Mouse (Mus musculus) embryonic facial prominence, embryonic 14.5 days (tissue): ENCODE measurements around the gene Gm7073. TPM values are rescaled to one million over a fixed set of nuclear protein-coding genes. Genes with fewer than 3 reads are reported as not detected.

Source experiments
- ATAC-seq: fragments of 200-750 bp; cut with Nextera tagmentation; 2 replicates; pipeline ENCODE4 v1.8.0; 2017; ENCODE audit warnings: low read depth, moderate number of reproducible peaks, moderate TSS enrichment
- DNase-seq: peaks from one replicate; pipeline ENCODE4 v3.0.0-alpha.2; 2015; ENCODE audit warnings: low spot score
- H3K27ac ChIP-seq: fragments of 300-500 bp; sonication (generic); replicated peaks from 2 replicates; pipeline ENCODE4 v1.5.1; 2014; ENCODE audit warnings: low read depth, mild to moderate bottlenecking, low read length, moderate library complexity
- H3K27me3 ChIP-seq: fragments of 300-500 bp; sonication (generic); replicated peaks from 2 replicates; pipeline ENCODE4 v1.6.1; 2014; ENCODE audit warnings: low read length; ENCODE audit not compliant: control insufficient read depth, insufficient read depth
- H3K36me3 ChIP-seq: fragments of 300-500 bp; sonication (generic); 2 replicates; pipeline ENCODE4 v1.6.1; 2014; ENCODE audit warnings: low read length, mixed read lengths; ENCODE audit not compliant: control insufficient read depth, insufficient read depth
- H3K4me1 ChIP-seq: fragments of 300-500 bp; sonication (generic); 2 replicates; pipeline ENCODE4 v1.6.1; 2014; ENCODE audit warnings: antibody characterized with exemption, low read length; ENCODE audit not compliant: control insufficient read depth, insufficient read depth
- H3K4me2 ChIP-seq: fragments of 300-500 bp; sonication (generic); 2 replicates; pipeline ENCODE4 v1.6.1; 2014; ENCODE audit warnings: low read depth, mild to moderate bottlenecking, low read length, moderate library complexity, mixed read lengths
- H3K4me3 ChIP-seq: fragments of 300-500 bp; sonication (generic); 2 replicates; pipeline ENCODE4 v1.5.1; 2014; ENCODE audit warnings: low read depth, mild to moderate bottlenecking, low read length
- H3K9ac ChIP-seq: fragments of 300-500 bp; sonication (generic); 2 replicates; pipeline ENCODE4 v1.6.1; 2014; ENCODE audit warnings: low read depth, mild to moderate bottlenecking, low read length, moderate library complexity, mixed read lengths
- H3K9me3 ChIP-seq: fragments of 300-500 bp; sonication (generic); 2 replicates; pipeline ENCODE4 v1.6.1; 2016; ENCODE audit warnings: low read length; ENCODE audit not compliant: control insufficient read depth
- WGBS: fragments of 180-500 bp; shearing (Covaris S2); extraction: QIAGEN DNeasy Blood & Tissue Kit; methylation state at CpG from one replicate; pipeline ENCODE4 v1.1.7; 2014; 5-methylcytosine and 5-hydroxymethylcytosine counted together
- microRNA counts: library from miRNA; unstranded; fragments of <30 nt; microRNA quantifications from one replicate; lab custom pipeline; 2017
- microRNA-seq: library from miRNA; unstranded; fragments of <30 nt; microRNA quantifications from one replicate; pipeline ENCODE4, GENCODE M21; 2016; ENCODE audit warnings: borderline number of aligned reads
- polyA plus RNA-seq: library from polyadenylated mRNA; unstranded; fragments of >200 nt; fragmentation: Nextera tagmentation; extraction: Ambion mirVana; gene quantifications from 2 replicates; pipeline ENCODE4 v1.2.1, GENCODE M21; 2014

Gene Gm7073
- polyA plus RNA-seq, 1 experiment from 2014 or later: not detected

DNA sequence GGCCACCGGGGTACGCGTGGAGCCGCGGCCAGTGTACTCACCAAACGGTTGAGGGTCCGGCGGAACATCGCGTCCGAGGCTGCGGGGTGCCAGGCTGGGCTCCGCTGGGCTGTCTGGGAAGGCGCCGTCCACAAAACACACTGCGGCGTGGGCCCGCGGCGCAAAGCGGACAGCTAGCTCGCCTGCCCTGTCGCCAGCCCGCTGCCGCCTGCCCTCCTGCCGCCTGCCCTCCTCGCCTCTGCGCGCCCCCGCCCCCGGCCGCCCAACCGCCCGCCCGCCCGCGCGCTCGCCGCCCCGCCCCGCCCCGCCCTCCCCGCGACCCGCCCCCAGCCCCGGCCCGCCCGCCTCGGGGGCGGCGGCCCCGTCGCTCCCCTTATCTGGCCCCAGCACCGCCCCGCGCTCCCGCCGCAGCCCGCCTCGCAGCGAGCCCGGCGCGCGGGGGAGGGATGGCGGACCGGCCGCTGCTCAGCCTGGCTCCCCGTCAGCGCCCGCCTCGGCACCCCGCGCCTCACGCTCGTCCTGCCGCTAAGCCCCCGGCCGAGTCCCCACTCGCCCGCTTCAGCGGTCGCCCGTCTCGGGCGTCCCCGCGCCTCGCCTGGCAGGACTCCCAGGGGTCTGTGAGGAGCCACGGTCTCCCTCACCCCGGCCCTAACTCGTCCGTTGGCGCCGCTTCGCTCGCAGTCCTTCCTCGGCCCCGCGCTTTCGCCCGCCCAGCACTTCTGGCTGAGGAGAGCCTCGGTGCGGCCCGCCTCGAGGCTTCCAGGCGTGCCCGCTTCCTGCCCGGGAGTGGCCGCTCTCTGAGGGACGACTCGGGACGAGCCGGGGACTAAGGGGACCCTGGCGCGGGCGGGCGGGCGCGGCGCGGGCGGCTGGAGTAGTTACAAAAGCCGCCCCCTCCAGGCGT is 135.0 kb downstream of the Gm7073 start:
- no peaks in the 10 kb centered on the region for H3K36me3 ChIP-seq
- WGBS: 60% methylated on average over 2 of the region's 126 CpGs
- peak overlapping the region; percentile 94 for H3K27ac ChIP-seq
- no peaks in the 10 kb centered on the region for H3K4me1 ChIP-seq
- H3K4me3 ChIP-seq: peak overlapping the region; percentile 61
- no peaks in the 10 kb centered on the region for H3K27me3 ChIP-seq
- no peaks in the 10 kb centered on the region for H3K9me3 ChIP-seq
- peak; percentile 85 for ATAC-seq
- peak overlapping the region; percentile 89 for H3K9ac ChIP-seq
- peak overlapping the region; percentile 69 for H3K4me2 ChIP-seq
- DNase-seq: peak; percentile 69

DNA sequence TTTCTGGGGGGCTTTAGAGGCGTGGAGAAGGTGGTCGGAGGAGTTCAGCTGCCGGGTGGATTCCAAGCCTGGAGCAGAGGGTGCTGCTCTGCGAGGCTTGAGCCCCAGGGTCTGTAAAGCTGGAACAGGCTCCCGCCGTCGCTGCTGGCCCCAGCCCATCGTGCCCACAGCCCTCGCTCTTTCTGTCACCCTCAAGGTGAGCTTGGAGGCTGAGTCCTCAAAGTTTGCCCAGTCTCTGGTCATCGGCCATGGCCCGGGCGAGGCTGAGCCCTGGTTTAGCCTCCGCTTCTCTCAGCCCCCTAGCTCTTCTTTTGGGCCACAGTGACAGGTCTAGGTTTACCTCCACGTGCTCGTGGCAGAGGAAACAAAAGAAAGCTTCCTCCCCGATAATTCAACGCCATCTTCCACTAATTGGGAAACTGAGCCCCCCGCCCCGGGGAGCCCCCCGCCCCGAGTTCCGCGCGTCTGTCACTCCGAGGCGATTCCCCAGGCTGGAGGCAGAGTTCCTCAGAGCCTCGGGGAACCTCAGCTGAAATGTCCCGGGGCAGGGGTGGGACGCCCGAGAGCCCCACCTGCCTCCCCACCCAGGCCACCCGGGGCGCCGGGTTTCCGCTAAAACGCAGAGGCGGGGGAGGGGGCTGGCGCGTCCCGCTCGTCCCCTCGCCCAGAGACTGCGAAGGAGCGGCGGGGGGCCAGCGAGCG is 135.8 kb downstream of the Gm7073 start:
- Histone ChIP-seq H3K4me3 (peak overlapping the region; percentile 61), H3K27me3 (no peaks in the 10 kb centered on the region), H3K36me3 (no peaks in the 10 kb centered on the region), H3K4me2 (peak overlapping the region; percentile 69), H3K4me1 (no peaks in the 10 kb centered on the region), H3K9ac (peak overlapping the region; percentile 74), H3K27ac (no peak overlapping the region), H3K9me3 (no peaks in the 10 kb centered on the region)
- no peak; the same call in 1 of the 2 replicates for ATAC-seq
- peak; percentile 4 for DNase-seq
- WGBS: 27% methylated on average over 37 of the region's 46 CpGs

DNA sequence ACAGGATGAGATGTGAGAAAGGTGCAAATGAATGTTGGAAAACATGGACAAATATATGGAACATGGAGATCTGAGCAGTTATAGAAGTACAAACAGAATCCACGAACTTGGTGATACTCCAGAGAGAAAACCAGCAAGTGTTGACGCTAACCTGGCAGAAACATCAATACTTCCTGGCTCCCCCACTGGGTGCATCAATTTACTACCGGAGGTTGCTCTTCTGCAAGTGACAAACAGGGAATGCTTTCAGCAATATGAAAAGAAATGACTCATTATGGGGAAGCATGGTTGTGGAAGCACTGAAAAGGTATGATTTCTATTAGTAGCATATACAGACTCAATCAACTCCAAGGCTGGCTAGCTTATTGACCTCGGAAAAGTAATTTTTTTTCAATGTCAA is 144.8 kb downstream of the Gm7073 start:
- Histone ChIP-seq H3K4me2 (no peak overlapping the region), H3K27me3 (no peaks in the 10 kb centered on the region), H3K4me1 (no peaks in the 10 kb centered on the region), H3K9ac (no peak overlapping the region), H3K27ac (no peak overlapping the region), H3K4me3 (no peak overlapping the region), H3K9me3 (no peaks in the 10 kb centered on the region), H3K36me3 (no peaks in the 10 kb centered on the region)
- ATAC-seq (no peak), DNase-seq (no peak)
- WGBS: 70% methylated on average over 4 of the region's 4 CpGs

DNA sequence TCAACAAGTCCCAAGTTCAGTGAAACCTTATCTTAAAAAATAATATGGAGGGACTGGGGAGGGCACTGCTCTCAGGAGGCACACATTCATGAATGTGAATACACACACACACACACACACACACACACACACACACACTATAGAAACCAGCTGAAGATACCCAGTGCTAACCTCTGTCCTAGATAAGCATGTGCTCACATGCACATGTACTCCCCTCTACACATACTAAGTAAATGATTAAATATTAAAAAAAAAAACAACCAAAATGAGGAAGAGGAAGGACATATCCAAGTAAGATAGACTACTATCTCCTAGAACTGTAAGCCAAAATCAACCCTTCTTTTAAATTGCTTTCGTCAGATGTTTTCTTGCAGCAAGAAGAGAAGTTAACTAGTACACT is 152.2 kb downstream of the Gm7073 start:
- no peak for ATAC-seq
- no peak for DNase-seq
- Histone ChIP-seq H3K9me3 (no peaks in the 10 kb centered on the region), H3K9ac (no peak overlapping the region), H3K4me3 (no peak overlapping the region), H3K27me3 (no peaks in the 10 kb centered on the region), H3K4me1 (no peaks in the 10 kb centered on the region), H3K4me2 (no peak overlapping the region), H3K36me3 (no peaks in the 10 kb centered on the region), H3K27ac (no peak overlapping the region)
- 90% methylated on average over 1 of the region's 1 CpGs for WGBS

MicroRNAs within 50 kb of the gene (microRNA counts, 519-probe panel; counts per million panel counts)
- 2,164 counts per million, percentile 27 among the panel's probes with 10 or more counts for microRNA mmu-miR-505 (lab: Ali Mortazavi, UCI)

Small RNAs within 50 kb of the gene (microRNA-seq; reads per million reads assigned to microRNA genes)
- gene Mir505: 57.9 reads per million, percentile 47 among the genes with 10 or more reads in this experiment

Other genes with a start within 250 kb of the Gm7073 start
- gene Atp11c, start 53.4 kb upstream of the Gm7073 start, polyA plus RNA-seq: 9.9 and 10.6 TPM in 2 replicates